Mouse (Mus musculus) regulatory T cell (primary cell): ENCODE results near the gene Josd2.

Experiments used
- in situ Hi-C: fragments of 300-600 bp; cut with MboI, MseI; formaldehyde crosslinking; loops from one replicate; pipeline ENCODE4 v1.15.1; 2025; ENCODE audit warnings: high pct_unique_total_duplicates

Gene Josd2

DNA sequence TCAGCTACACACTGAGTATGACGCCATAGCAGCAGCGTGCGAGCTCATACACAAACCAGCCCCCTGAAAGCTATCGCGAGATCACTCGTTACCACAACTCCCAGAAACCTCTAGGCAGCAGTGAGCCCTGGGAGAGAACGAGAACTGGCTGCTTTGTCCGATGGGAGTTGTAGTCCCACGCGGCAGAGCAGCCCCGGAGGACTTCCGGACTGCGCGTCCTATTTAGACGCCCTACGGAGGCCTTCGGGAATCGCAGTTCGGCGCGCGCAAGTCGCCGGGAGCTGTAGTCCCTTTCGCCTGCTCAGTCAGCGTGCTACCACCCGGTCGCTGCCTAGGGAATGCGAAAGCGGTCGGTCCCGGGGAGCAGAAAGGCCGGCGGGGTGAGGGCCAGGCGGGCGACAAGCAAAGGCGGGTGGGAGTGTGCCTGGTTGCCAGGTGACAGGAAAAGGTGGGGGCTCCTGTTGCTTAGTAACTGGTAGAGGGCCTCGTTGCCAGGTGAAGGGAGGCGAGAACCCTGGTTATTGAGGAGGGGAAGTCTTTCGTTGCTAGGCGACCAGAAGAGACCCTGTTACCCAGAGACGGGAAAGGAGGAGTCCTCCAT lies at the start of gene Josd2:
Gene Josd2, plus strand, starts transcription at position 170 of the 601 bp plus-strand sequence.
- in situ Hi-C loops = no loop called here

DNA sequence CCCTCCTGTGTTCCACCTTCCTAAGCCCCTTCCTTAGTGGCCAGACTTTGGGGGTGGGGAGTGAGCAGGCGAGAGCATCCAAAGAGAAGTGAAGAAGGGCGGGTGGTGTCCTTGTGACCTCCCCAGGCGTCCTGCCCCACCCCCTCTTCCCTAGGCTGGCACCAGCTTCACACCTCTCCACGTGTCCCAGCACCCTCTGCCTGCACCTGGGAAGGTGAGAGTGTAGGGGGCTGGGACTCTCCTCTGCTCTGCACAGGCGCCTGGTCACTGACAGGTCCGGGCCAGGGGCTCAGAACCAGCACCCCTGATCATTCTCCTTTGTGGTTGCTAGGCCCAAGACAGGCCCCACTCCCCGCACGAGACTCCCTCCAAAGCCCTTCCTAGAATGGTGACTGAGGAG lies 40.1 kb upstream of the Josd2 start:
- in situ Hi-C loops = no loop called here

DNA sequence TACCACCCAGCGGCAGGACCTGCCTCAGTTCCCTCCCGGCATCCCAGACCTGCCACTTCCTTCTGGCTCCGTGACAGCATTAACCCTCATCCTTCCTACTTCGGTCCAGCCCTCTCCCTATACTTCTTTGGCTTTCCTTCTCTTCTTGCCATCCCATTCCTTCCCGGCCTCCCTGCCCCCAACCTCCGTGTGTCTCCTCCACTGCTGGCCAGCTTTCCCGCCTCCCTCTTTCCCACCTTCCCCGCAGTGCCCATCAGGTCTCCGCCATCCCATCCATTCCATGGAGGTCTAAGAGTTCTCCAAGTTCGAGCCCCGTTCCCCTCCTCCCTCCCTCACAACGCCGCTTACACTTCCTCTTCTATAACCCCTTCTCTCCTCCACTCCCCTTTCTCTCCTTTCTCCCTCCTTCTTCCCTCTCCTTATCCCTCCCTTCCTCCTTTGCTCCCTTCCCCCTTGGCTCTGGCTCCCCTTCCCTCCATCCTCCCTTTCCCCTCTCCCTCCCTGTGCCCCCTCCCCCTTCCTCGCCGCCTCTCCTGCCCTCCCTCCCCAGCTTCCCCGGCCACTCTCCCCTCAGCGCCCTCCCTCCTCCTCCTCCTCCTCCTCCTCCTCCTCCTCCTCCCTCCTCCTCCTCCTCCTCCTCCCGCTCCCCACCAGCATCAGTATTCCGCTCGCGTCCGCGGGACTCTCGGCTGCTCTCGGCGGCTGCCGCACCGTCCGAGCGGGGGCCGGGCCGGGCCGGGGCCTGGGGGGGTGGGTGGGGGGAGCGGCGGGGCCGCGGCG lies 39.4 kb upstream of the Josd2 start:
- in situ Hi-C loops = no loop called here

GRCm38 (mm10) chr7:44428968-44429521 lies 38.7 kb upstream of the Josd2 start, which contains the start of gene Lrrc4b:
Lrrc4b (plus strand) TSS chr7:44429018.
- in situ Hi-C loops = no loop called here

DNA sequence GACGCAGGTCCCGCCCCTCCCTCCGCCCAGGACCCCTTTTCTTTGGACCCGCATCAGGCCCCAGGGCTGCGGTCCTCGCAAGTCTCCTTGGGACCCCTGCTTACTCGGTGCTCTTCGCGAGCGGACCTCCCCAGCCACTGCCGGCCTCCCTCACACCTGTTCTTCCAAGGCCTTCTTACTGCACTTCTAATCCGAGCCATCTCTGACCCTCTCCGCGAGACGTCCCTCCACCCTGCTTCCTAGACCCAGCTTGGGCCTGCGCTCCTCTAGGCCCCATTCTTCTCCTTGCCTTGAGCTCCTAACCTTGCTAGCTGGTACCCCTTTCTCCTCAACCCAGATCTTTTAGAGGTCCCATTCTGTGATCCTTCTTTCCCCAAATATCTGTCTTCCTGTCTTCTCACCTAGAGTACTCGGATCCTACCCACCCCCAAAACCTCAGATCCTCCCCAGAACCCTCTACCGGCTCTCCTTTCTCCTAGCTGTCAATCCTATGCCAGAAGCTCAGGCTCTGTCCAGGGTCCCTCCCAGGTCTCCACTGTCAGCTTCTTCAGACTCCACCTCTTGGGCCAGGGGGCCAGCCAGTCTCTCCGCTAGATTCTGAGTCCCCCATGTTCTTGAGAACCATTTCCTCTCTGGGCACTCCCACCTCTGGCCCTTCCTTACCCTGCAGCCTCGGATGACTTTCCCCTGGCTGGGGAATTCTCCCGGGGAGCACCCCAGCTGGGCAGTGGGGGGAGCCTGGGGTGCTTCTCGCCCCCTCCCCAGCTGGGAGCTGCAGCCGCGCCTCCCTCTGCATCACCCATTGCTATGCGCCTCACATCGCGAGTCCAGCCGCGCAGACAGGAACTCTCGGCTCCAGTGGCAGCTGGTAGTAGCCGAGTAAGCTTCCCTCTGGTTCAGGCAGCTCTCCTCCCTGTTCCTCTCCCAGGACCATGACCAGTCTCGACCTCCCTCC lies 38.0 kb upstream of the Josd2 start:
- in situ Hi-C loops = loop anchor here (10.0 kb wide), 1 partner anchor 655 kb away; the partner anchor contains the start of gene Klk11

GRCm38 (mm10) chr7:44432550-44432949 lies 35.2 kb upstream of the Josd2 start:
- in situ Hi-C loops = loop anchor here (10.0 kb wide), 1 partner anchor 658 kb away; the partner anchor contains the start of gene Klk11

DNA sequence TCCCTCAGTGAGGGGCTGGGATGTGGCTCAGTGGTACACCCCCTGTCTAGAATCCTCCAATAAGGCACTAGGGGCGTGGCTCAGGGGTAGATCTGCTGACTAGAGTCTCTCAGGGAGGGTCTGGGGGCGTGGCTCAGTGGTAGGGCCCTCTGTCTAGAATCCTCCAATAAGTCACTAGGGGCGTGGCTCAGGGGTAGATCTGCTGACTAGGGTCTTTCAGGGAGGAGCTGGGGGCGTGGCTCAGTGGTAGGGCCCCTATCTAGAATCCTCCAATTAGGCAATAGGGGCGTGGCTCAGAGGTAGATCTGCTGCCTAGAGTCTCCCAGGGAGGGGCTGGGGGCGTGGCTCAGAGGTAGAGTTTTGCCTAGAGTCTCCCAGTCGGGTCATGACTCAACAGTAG lies 34.4 kb upstream of the Josd2 start:
- in situ Hi-C loops = loop anchor here (10.0 kb wide), 1 partner anchor 659 kb away; the partner anchor contains the start of gene Klk11

DNA sequence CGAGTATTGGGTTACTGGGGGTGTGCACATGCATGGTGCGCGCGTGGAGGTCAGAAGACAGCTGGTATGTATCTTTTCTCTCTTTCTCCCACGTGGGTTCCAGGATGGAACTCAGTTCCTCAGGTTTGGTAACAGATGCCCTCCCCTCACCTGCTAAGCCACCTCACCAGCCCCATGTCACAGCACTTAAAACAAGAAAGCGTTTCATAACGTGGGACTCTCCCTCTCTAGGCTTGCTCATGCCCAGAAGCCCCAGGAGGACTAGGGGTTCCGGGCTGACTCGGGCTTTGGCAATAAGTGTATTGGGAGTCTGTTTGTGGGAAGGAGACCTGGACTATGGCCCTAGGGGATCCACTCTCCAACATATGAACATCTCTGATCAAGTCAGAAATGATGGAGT lies 33.7 kb upstream of the Josd2 start:
- in situ Hi-C loops = loop anchor here (10.0 kb wide), 1 partner anchor 659 kb away; the partner anchor contains the start of gene Klk11

GRCm38 (mm10) chr7:44435796-44436195 lies 32.0 kb upstream of the Josd2 start:
- in situ Hi-C loops = loop anchor here (10.0 kb wide), 1 partner anchor 661 kb away; the partner anchor contains the start of gene Klk11

DNA sequence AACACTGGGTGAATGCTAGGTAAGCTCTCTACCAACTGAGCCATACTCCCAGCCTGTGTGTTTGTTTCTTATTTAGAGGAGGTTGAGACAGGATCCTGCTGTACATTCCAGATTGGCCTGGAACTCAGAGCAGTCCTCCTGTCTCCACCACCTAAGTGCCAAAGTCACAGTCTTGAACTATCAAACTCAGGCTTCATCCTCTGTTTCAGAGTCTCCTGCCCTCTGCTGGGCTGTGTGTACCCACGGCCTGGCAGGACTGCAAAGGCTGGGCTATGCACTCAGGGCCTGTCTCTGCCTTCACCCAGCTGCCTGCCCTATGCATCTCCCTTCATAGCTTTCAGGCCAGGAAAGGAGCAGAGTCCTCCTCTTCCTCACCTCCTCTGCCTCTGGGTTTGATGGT lies 31.5 kb upstream of the Josd2 start:
- in situ Hi-C loops = loop anchor here (10.0 kb wide), 1 partner anchor 661 kb away; the partner anchor contains the start of gene Klk11

DNA sequence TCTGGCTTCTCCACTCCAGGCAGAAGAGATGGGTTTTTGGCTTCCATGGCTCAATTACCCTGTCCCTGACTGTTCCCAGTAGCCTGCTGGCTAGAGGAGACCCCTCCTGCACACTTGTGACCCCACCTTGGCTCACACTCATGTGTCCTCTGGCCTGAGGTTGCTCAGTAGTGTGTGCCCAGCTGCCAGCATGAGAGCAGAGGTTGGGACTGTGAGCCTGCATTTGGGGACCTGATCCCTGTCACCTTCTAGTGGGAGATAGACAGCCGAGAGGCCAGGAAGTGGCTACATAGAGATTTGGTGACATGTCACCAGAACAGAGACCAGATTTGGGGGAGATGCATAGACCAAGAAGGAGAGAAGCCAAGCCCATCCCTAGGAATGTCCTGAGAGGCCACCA lies 30.6 kb upstream of the Josd2 start:
- in situ Hi-C loops = loop anchor here (10.0 kb wide), 1 partner anchor 662 kb away; the partner anchor contains the start of gene Klk11

- in situ Hi-C loops = loop anchor here (10.0 kb wide), 1 partner anchor 663 kb away; the partner anchor contains the start of gene Klk11
Measured at GRCm38 (mm10) chr7:44437933-44438332, 29.8 kb upstream of the Josd2 start.

DNA sequence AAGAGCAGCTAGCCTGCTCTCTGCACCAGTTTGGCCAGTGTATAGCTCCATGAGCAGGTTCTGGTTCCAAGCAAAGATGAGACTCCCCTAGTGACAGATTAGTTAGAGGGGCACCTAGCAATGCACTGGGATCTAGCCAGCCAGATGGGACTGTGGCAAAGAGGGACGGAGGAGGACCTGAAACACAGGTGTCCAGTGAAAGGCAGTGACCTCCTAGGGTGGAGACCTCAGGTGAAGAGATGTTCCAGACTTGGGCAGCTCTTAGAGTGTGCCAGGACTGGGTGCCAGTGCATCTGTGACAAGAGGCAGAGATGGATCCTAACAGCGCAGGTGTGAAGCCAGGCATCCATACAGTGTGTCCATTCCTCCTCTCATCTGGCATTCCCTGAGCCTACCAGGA lies 28.1 kb upstream of the Josd2 start:
- in situ Hi-C loops = loop anchor here (10.0 kb wide), 1 partner anchor 665 kb away; the partner anchor contains the start of gene Klk11

DNA sequence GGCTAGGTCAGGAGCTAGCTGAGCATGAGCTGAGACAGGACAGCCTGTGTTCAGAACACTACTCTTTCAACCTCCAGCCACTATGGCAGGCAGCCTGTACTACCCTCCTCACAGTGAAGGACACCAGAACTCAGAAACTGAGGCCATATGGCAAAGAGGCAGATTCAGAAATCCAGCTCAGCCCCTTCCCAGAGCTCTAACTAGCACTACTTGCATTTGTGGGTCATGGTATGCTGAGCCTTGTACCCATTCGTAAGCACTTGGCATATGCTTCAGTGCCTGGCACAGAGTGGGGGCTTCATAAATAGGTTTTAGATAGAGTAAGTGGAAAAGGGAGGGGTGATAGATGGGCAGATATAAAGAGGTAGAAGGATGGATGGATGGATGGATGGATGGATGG lies 27.3 kb upstream of the Josd2 start:
- in situ Hi-C loops = no loop called here

DNA sequence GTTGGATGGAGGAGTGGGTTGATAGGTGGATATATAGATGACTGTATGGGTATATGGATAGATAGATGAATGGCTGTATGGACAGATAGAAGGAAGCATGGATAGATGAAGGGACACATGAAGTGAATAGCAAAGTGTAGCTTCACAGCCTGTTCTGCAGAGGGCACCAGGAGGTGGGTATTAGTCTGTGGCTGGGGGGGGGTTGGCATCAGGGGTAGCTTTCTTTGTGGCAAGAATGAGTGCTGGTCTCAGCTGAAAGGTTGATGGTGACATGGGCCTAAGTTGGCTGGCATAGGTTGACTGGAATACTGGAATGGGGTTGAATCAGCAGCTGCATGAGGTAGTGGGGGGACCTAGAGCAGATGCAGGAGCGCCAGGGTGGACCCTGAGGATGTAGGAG lies 26.6 kb upstream of the Josd2 start:
- in situ Hi-C loops = no loop called here

GRCm38 (mm10) chr7:44441648-44442109 lies 26.1 kb upstream of the Josd2 start:
- in situ Hi-C loops = no loop called here

DNA sequence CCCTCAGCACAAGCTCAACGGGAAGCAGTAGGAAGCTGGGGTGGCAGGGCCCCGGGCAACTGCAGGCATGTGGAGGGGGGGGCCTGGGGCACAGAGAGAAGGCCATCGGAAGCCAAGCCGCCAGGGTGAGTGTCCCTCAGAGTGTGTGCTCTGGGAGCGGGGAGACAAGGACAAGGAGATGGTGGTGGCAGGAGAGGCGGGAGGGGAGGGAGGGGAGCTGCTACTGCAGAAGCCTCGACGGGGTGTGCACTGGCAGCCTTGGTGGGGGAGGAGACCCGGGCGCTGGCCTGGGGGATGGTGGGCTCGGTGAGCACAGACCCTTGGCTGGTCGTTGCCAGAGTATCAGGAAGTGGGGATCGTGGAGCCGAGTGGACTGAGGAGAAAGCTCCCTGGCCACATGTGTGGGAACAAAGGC lies 25.4 kb upstream of the Josd2 start:
- in situ Hi-C loops = no loop called here

DNA sequence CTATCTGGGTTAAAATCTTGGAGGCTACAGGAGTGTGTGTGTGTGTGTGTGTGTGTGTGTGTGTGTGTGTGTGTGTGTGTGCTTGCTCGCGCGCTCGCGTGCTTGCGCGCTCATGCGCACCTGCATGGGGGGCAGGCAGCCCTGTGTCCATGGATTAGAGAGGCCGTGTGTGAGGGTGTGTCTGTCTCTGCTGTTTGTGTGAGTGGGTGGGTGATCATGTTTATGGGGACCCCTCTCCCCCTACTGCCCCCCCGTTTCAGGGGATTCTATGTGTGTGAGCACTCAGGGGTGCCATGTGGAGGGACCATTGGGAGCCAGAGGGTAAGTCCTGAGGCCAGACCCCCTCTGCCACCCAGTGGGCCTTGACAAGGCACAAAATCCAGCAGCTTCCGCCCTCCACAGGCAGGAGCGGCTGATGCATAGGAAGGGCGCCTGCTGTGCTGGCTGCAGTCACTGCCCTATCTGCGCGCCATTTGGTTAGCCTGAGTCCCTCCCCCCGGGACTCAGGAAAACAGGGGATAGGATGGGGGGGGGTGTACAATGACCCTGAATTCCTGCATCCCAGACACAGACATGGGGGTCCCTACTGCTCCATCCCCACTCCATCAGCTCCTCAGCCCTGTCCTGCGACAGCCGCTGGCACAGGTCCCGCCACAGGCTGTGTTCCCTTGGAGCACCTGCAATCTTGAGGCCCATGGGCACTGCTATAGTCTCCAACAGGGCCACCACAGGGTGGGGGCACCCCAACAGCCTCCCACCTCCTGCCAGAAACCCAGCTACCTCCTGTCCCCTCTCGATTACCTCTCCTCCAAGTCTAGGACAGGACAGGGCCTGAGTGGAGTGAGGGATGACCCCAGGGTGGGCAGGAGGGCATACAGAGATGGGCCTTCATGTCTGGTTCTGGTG lies 24.3 kb upstream of the Josd2 start:
- in situ Hi-C loops = no loop called here

DNA sequence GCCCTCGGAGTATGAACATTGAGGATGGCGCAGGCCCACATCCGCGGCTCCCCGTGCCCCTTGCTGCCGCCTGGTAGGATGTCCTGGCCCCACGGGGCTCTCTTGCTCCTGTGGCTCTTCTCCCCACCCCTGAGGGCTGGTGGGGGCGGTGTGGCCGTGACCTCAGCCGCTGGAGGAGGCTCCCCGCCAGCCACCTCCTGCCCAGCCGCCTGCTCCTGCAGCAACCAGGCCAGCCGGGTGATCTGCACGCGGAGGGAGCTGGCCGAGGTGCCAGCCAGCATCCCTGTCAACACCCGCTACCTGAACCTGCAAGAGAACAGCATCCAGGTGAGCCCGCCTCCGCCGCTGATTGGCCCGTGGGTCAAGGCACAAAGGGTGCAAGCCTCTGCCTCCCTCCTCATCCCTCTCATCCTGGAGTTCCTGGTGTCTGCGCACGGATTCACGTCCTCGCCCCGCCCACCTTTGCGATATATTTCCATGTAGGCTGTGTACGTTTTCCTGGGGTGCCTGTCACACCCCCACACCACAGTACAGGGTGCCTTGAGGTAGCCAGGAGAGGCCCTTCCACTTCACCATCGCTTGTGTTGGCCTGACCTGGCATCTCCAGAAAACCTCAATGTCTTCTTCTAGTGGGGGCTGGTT lies 22.8 kb upstream of the Josd2 start:
- in situ Hi-C loops = no loop called here
